Mouse (Mus musculus): Measurements from ENCODE around the gene Best2. TPM values are rescaled to one million over a fixed set of nuclear protein-coding genes. Genes with fewer than 3 reads are reported as not detected.

Best2 gene
- polyA plus RNA-seq (2015; fragmentation: Nextera tagmentation; extraction: Ambion mirVana), result 0.14 and 0.76 TPM in 2 replicates

DNA sequence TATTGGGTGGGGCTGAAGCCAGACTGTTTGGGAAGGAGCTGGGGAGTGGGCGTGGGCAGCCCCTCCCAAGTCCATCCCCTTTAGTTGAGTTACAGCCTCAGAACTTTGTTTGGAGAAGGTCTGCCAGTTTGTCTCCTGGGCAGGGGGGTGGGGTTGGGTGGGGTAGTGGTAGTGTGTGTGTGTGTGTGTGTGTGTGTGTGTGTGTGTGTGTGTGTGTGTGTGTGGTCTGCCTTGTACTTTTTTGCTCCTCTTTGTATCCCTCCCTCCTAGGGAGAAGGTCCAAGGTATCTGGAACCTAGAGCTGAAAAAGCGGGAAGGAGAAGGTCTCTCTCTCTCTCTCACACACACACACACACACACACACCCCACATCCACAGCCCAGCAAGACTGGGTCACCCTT lies at the start of gene Best2:
Gene Best2 (minus strand): TSS at position 101 of the 400 bp plus-strand sequence.
- WGBS, result 38% methylated on average over 2 of the region's 2 CpGs

DNA sequence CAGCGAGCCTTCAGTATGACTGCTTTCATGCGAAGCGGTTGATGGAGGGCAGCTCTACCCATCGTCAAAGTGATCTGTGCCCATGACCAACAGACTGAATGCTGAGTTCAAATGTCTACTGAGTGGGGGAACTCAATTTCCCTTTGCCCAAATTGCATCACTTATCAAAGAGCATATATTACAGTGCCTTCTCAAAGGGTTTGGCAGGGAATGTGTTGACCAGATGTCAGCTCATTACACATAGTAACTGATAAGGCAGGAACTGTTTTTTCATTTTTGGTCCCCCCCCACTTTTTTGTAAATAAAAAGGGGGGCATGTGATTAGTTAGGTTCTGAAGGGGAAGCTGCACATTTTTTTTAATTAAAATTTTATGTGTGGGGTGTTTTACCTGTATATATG lies 48.3 kb upstream of the Best2 start:
- H3K4me2 ChIP-seq (replicated peaks), result no peak overlapping the region
- 97% methylated on average over 4 of the region's 4 CpGs for WGBS
- no peak for ATAC-seq
- H3K9me3 ChIP-seq, result no peaks in the 10 kb centered on the region
- no peaks in the 10 kb centered on the region for H3K36me3 ChIP-seq
- no peak overlapping the region for H3K4me3 ChIP-seq (replicated peaks)
- no peak overlapping the region for H3K27ac ChIP-seq
- no peak overlapping the region for H3K9ac ChIP-seq
- H3K27me3 ChIP-seq (replicated peaks), result no peaks in the 10 kb centered on the region
- 0 out of 2 replicates have a peak, but pooled peaks cover 11% of the 10 kb centered on the region for H3K4me1 ChIP-seq (replicated peaks)

More for the DNA sequence above, at the start of gene Best2:
- Histone ChIP-seq H3K9ac (peak within 1 kb of the TSS; percentile 34; the same call in 1 of the 2 replicates), H3K9me3 (no peaks in the 10 kb centered on the region), H3K36me3 (peaks cover 7% of the 10 kb centered on the region; the same call in 1 of the 2 replicates), H3K4me2 (replicated peaks) (peak within 1 kb of the TSS; percentile 81), H3K4me1 (replicated peaks) (peaks cover 5% of the 10 kb centered on the region; the same call in 1 of the 2 replicates), H3K4me3 (replicated peaks) (peak within 1 kb of the TSS; percentile 34), H3K27ac (no peak within 1 kb of the TSS), H3K27me3 (replicated peaks) (peaks cover 28% of the 10 kb centered on the region)
- ATAC-seq, result no peak

DNA sequence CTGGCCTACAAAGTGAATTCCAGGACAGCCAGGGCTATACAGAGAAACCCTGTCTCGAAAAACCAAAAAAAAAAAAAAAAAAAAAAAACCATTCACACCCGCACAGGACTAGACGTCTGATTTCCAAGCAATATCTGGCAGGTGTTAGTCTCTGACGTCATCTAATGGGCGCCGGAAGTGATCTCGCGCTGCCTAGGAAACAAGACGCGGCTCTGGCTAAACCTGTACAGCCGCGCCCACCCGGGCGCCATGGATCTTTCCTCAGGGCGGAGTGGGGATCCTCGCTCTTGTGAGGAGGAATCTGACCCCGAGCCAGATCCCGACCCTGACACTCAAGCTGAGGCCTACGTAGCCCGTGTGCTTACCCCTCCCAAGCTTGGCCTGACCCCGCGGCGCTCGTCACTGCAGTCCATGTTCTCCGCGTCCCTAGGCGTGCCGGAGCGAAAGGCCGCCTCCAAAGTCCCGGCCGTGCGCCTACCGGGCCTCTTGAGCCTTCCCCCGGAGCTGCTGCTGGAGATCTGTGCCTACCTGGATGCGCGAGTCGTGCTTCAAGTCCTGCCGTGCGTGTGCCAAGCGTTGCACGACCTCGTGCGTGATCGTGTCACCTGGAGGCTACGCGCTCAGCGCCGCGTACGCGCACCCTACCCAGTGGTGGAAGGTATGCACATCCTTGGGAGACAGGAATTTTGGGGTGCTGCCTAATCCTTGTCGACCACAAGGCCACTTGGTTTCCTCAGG lies 45.7 kb upstream of the Best2 start, which contains the start of gene Fbxw9:
Gene Fbxw9 (plus strand): TSS at position 177 of the 738 bp plus-strand sequence.
- ATAC-seq, result peak; percentile 95
- Histone ChIP-seq H3K9ac (peak within 1 kb of the TSS; percentile 67), H3K4me3 (replicated peaks) (peak within 1 kb of the TSS; percentile 83), H3K4me1 (replicated peaks) (0 out of 2 replicates have a peak, but pooled peaks cover 11% of the 10 kb centered on the region), H3K27me3 (replicated peaks) (no peaks in the 10 kb centered on the region), H3K36me3 (peaks cover 13% of the 10 kb centered on the region), H3K4me2 (replicated peaks) (peak within 1 kb of the TSS; percentile 94), H3K27ac (peak within 1 kb of the TSS; percentile 34; the same call in 1 of the 2 replicates), H3K9me3 (no peaks in the 10 kb centered on the region)
- WGBS, result under 1% methylated on average over 53 of the region's 53 CpGs

DNA sequence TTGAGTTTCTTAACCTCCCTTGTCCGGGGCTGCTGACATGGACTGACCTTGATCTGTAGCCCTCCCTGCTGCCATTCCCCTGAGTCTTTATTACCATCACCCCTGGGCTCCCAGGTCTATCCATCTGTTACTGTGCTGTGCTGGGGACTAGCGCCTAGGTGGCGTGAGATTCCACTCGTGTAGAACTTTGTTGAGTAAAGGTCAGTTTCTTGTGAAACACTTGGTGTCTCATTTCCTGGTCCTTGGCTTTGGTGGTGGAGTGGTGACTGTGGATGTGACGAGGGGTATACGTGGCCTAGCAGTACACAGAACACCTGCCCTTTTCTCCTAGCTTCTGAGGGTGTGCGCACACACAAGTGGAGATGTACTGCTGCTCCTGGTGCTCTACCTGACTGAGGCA lies 43.0 kb upstream of the Best2 start:
- no peak overlapping the region for H3K4me2 ChIP-seq (replicated peaks)
- H3K9me3 ChIP-seq, result no peaks in the 10 kb centered on the region
- peaks cover 39% of the 10 kb centered on the region for H3K36me3 ChIP-seq
- no peak for ATAC-seq
- 78% methylated on average over 7 of the region's 7 CpGs for WGBS
- no peaks in the 10 kb centered on the region for H3K27me3 ChIP-seq (replicated peaks)
- H3K9ac ChIP-seq, result no peak overlapping the region
- H3K4me3 ChIP-seq (replicated peaks), result no peak overlapping the region
- 0 out of 2 replicates have a peak, but pooled peaks cover 11% of the 10 kb centered on the region for H3K4me1 ChIP-seq (replicated peaks)
- H3K27ac ChIP-seq, result no peak overlapping the region

DNA sequence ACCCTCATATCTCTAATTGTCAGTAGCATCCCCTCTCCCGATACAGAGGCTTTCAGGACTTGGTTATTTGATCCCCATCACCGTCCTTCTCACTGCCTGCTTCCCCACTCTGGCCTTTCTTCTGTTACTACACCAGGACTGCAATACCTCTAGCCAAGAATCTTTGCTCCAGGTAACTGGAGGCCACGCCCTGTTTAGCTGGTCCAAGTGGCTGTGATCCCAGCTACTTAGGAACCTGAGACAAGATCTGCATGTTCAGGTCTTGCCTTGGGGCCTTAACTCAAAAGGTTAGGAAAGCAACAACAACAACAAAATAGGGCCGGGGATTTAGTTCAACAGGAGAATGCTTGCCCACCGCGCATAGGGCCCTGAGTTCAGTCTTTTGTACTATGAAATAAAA lies 29.3 kb upstream of the Best2 start:
- 0 out of 2 replicates have a peak, but pooled peaks cover 6% of the 10 kb centered on the region for H3K4me1 ChIP-seq (replicated peaks)
- WGBS, result 92% methylated on average over 6 of the region's 6 CpGs
- ATAC-seq, result no peak
- H3K4me3 ChIP-seq (replicated peaks), result no peak overlapping the region
- H3K27ac ChIP-seq, result no peak overlapping the region
- no peaks in the 10 kb centered on the region for H3K9me3 ChIP-seq
- peaks cover 45% of the 10 kb centered on the region for H3K36me3 ChIP-seq
- no peaks in the 10 kb centered on the region for H3K27me3 ChIP-seq (replicated peaks)
- H3K9ac ChIP-seq, result no peak overlapping the region
- no peak overlapping the region for H3K4me2 ChIP-seq (replicated peaks)

DNA sequence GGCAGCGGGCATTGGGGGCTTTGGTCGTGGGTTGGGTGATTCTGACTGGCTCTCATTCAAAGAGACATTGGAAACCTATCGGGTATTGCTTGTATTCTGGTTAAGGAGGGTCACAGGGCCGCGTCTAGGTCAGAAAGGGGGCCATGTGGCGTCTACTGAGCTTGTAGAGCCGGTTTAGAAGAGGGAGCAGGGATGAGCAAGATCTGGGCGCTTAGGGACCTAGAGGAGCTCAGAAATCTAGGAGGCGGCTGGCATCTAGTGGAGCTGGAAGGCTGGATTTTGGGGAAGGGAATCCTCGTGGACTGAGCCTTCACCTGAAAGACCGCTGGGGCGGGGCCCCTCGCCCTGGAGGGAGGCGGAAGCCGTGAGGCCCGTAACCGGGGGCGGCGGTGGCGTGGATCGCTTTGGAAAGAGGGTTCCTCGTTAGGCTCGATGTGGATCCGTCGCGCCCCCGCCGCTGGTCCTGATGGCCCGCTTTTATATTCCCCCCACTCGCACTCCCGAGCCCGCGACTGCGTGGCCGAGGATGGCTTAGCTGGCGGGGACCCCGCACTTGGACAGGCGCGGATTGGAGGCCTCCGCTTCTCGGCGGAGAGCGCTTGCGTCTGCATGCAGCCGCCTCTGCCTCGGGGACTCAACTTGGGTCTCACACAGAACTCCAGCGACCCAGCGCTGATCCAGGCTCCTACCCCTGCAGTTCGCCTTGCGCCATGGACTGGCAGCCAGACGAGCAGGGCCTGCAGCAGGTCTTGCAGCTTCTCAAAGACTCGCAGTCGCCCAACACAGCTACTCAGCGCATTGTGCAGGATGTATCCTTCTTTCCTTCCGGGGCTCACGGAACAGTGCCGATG lies 23.6 kb upstream of the Best2 start:
- under 1% methylated on average over 57 of the region's 57 CpGs for WGBS

DNA sequence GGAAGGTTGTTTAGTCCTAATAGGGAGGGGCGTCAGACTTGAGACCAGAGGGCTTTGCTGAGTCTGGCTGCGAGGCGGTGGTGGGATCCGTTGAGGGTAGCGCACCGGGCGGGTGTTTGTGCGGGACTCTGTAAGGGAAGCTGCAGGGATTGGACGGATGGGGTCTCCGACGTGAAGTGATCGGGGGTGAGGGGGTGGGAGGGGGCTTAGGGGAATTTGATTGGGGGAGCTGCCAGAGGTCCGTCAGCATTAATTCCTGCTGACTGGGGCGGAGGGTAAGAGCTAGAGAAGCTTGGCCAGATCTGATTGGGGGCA lies 23.0 kb upstream of the Best2 start:
- Histone ChIP-seq H3K27ac (peak overlapping the region; percentile 100), H3K9me3 (no peaks in the 10 kb centered on the region), H3K27me3 (replicated peaks) (no peaks in the 10 kb centered on the region), H3K36me3 (0 out of 2 replicates have a peak, but pooled peaks cover 8% of the 10 kb centered on the region), H3K4me2 (replicated peaks) (peak overlapping the region; percentile 88), H3K4me1 (replicated peaks) (peaks cover 13% of the 10 kb centered on the region; the same call in 1 of the 2 replicates), H3K4me3 (replicated peaks) (peak overlapping the region; percentile 85), H3K9ac (peak overlapping the region; percentile 94)
- ATAC-seq, result peak; percentile 37
- under 1% methylated on average over 13 of the region's 14 CpGs for WGBS

More for the DNA sequence above, 23.6 kb upstream of the Best2 start:
- peak overlapping the region; percentile 85 for H3K4me3 ChIP-seq (replicated peaks)
- H3K36me3 ChIP-seq, result 0 out of 2 replicates have a peak, but pooled peaks cover 8% of the 10 kb centered on the region
- H3K4me1 ChIP-seq (replicated peaks), result peaks cover 13% of the 10 kb centered on the region; the same call in 1 of the 2 replicates
- ATAC-seq, result peak; percentile 27
- peak overlapping the region; percentile 88 for H3K4me2 ChIP-seq (replicated peaks)
- no peaks in the 10 kb centered on the region for H3K9me3 ChIP-seq
- H3K27me3 ChIP-seq (replicated peaks), result no peaks in the 10 kb centered on the region
- H3K9ac ChIP-seq, result peak overlapping the region; percentile 94
- H3K27ac ChIP-seq, result peak overlapping the region; percentile 100

DNA sequence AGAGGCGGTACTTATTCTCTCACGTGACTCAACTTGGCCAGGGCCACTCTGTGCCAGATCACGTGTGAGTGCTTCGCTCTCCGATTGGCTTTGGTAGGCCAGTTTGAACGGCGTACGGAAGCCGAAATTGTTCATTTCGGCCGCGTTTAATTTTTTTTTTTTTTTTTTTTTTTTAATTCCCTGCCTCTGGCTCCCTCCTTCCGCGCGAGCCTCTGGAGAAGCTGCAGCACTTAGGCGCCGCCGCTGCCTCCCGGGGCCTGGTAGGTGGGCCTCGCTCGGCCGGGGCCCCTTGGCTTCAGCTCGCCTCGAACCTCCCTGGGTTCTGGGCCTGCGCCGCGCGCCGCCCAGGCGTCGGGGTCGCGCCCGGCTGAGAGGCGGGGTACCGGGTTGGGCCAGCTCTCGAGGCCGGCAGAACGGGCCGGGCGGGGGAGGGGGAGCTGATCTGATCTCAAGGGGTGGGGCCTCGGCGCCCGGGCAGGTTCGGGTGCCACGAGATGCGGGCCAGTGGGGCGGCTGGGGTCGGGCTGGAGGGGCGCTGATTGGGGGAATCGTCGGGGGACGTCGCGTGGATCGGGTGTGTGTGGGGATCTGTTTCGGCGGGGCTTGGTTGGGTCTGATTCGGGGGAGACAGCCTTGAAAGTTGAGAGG lies 22.5 kb upstream of the Best2 start, which contains the start of gene Tnpo2:
Gene Tnpo2 (plus strand): TSS at position 198 of the 648 bp plus-strand sequence.
- ATAC-seq, result peak; percentile 93
- under 1% methylated on average over 58 of the region's 59 CpGs for WGBS
- H3K4me3 ChIP-seq (replicated peaks), result peak within 1 kb of the TSS; percentile 85
- peaks cover 13% of the 10 kb centered on the region; the same call in 1 of the 2 replicates for H3K4me1 ChIP-seq (replicated peaks)
- H3K9me3 ChIP-seq, result no peaks in the 10 kb centered on the region
- peak within 1 kb of the TSS; percentile 94 for H3K9ac ChIP-seq
- H3K36me3 ChIP-seq, result 0 out of 2 replicates have a peak, but pooled peaks cover 8% of the 10 kb centered on the region
- H3K4me2 ChIP-seq (replicated peaks), result peak within 1 kb of the TSS; percentile 88
- H3K27ac ChIP-seq, result peak within 1 kb of the TSS; percentile 100
- no peaks in the 10 kb centered on the region for H3K27me3 ChIP-seq (replicated peaks)

DNA sequence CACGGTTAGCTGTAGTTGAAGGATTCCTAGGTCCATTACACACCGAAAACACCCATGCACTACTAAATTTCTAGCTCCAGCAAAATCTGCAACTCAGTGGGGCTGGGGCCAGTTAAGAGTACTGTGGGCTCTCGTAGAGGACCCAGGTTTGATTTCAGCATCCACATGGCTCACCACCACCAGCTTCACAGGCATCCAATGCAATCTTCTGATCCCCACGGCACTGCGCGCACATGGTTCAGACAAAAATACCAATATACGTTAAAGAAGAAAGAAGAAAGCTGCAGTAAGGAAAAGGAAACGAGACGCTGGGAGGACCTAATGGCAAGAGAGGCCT lies 22.0 kb upstream of the Best2 start:
- no peaks in the 10 kb centered on the region for H3K9me3 ChIP-seq
- H3K4me2 ChIP-seq (replicated peaks), result peak overlapping the region; percentile 81
- no peaks in the 10 kb centered on the region for H3K27me3 ChIP-seq (replicated peaks)
- under 1% methylated on average over 9 of the region's 9 CpGs for WGBS
- H3K4me3 ChIP-seq (replicated peaks), result peak overlapping the region; percentile 85
- peak overlapping the region; percentile 100 for H3K27ac ChIP-seq
- peaks cover 13% of the 10 kb centered on the region; the same call in 1 of the 2 replicates for H3K4me1 ChIP-seq (replicated peaks)
- peak; percentile 29; the same call in 1 of the 2 replicates for ATAC-seq
- peak overlapping the region; percentile 67 for H3K9ac ChIP-seq
- 0 out of 2 replicates have a peak, but pooled peaks cover 8% of the 10 kb centered on the region for H3K36me3 ChIP-seq

DNA sequence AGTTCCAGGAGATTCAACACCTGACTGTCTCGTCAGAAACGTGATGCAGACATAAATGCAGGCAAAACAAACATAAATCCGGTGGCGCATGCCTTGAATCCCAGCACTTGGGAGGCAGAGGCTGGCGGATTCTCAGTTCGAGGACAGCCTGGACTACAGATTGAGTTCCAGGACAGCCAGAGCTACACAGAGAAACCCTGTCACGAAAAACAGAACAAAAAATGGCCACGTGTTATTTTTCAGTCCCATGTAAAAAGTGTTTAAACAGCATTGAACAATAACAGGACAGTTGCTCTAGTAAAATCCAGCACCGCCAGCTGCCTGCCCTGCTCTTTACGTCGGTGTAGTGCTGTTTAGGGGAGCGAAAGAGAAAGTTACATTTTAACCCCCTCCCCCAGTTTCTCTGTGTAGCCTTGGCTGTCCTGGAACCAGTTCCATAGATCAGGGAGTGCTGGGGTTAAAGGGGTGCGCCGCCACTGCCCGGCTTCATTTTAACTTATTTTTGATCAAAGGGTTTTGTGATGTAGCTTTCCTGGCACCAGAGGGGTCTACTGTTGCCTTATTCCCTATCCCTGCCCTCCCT lies 21.5 kb upstream of the Best2 start:
- Histone ChIP-seq H3K9me3 (no peaks in the 10 kb centered on the region), H3K36me3 (0 out of 2 replicates have a peak, but pooled peaks cover 8% of the 10 kb centered on the region), H3K27me3 (replicated peaks) (no peaks in the 10 kb centered on the region), H3K4me3 (replicated peaks) (peak overlapping the region; percentile 85), H3K4me1 (replicated peaks) (peaks cover 13% of the 10 kb centered on the region; the same call in 1 of the 2 replicates), H3K27ac (peak overlapping the region; percentile 100), H3K4me2 (replicated peaks) (peak overlapping the region; percentile 81), H3K9ac (peak overlapping the region; percentile 67)
- WGBS, result under 1% methylated on average over 15 of the region's 15 CpGs
- ATAC-seq, result peak; percentile 16

DNA sequence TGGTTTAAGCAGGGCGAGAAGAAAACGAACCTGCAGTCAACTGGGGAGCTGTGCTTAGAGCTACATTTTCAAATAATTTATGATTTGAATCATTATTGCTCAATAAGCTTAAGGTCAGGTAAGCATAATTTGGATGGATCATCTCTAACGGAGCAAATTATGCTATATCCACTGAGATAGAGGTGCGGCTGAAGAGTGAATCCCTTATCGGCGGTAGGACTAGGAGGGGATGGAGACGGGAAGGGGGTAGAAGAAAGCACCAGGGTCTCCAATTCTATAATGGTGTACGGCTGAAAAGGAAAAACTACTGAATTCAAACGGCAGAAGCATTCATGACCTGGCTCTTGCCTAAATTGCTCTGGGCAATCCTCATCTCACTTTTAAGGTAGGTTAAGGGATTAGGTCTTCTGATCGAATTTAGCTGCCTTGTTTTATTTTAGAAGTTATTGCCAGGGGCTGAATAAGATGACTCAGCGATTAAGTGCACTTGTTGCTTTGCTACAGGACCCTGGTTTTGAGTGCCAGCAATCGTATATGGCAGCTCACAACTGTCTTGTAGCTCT lies 20.9 kb upstream of the Best2 start:
- peak overlapping the region; percentile 81 for H3K4me2 ChIP-seq (replicated peaks)
- ATAC-seq, result no peak
- peaks cover 13% of the 10 kb centered on the region; the same call in 1 of the 2 replicates for H3K4me1 ChIP-seq (replicated peaks)
- peak overlapping the region; percentile 85 for H3K4me3 ChIP-seq (replicated peaks)
- WGBS, result 4% methylated on average over 12 of the region's 12 CpGs
- H3K27ac ChIP-seq, result peak overlapping the region; percentile 100
- H3K9me3 ChIP-seq, result no peaks in the 10 kb centered on the region
- peaks cover 7% of the 10 kb centered on the region; the same call in 1 of the 2 replicates for H3K36me3 ChIP-seq
- peak overlapping the region; percentile 67 for H3K9ac ChIP-seq
- H3K27me3 ChIP-seq (replicated peaks), result no peaks in the 10 kb centered on the region

Data from intestine, embryonic 15.5 days (tissue).